Mouse (Mus musculus) gastrocnemius, adult 18-20 months (tissue): ENCODE measurements around the gene Trnau1ap. TPM values are rescaled to one million over a fixed set of nuclear protein-coding genes. Genes with fewer than 3 reads are reported as not detected.
"Not testable (repeated sequence)": the region's sequence is repeated elsewhere in the genome, so short reads cannot be mapped to it uniquely, and the experiment has no call there.

Source experiments
- DNase-seq: peaks from one replicate; pipeline ENCODE4 v3.0.0; 2021; ENCODE audit warnings: low spot score
- total RNA-seq, 2 experiments: library from RNA; stranded (reverse); gene quantifications; 2 replicates each; pipeline ENCODE4 v1.2.3; 2021

The Trnau1ap gene
- total RNA-seq, 2 experiments from 2014 or later = 9.9 to 11.4 TPM

DNA sequence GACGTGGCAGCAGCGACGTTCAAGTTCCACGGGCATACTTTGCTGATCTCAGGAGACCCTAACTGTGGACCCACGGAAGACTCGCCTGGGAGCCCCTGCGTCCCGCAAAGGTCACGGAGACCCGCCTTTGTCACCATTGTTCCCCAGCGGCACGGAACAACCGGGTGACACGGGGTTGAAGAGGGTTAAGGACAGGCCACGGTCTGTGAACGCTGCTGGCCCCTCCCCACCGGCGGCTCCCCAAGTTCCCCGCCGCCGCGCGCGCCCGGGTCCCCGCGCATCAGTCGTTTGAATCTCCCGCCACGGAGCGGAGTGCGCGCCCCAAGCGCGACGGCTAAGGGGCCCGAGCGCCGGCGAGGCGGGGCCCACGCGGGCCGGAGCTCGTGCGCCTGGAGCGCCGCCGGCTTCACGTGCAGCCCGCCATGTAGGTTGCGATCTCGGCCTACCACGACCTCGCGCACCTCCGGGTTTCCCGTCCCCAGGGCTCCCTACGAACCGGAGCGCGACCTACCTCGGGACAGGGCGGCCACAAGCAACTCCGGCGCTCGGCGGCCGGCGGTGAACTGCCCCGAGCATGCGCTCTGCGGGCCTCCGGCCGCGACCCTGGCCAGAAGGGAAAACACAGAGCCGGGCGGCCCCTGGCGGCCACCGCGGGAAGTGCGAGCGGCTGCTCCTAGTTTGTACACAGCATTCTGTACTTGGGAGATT is 16.0 kb upstream of the Trnau1ap start:
- DNase-seq = peak; percentile 95

DNA sequence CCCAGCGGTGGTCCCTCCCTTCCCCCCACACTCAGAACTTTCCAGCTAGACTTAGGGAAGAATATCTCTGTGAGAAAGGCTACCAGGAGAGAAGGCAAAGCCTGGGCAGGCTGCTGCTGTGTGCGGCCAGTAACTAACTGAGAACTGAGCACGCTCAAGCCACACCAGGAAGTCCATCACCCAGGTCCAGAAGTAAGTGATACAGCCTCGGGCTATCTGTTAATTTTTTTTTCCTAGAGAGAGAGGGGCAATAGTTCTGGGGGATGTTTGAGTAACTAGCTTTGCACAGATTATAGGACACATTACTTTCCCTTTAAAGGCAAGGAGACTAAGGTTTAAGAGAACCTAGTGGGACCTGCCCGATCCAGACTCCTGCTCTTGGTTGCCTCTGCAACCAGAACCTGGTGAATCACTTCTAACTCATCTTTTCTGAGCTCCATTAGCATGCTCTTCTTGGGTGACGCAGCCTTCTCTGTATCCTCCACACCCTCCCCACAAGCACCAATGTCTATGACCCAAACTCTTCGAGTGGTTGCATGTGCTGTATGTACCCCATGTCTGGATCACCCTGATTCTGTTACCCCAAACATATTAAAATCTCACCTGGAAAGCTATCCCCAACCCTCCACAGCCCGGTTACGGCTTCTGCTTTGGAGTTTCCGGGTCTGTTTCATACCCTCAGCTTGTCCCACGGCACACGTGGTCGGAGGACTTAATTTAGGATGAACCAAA is 15.2 kb upstream of the Trnau1ap start:
- DNase-seq = no peak

DNA sequence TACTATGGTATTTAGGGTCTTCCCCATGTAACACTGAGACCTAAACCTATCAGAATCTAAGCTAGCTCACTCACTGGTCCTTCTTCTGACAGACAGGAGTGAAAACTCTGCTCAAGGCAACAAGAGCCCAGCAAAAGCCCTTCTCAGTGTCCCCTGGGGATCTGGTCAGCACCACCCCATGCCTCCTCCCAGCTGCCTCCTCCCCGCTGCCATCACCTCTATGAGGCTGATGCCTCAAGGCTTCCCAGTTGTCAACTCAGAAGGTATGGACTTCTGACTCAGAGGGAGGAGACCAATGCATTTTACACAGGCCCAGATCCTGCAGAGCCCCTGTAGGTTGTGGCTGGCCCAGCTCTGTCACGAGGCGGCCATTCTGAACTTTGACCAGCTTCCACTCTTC is 12.1 kb upstream of the Trnau1ap start:
- no peak for DNase-seq

GRCm38 (mm10) chr4:132338943-132339342 is 9.6 kb upstream of the Trnau1ap start:
- DNase-seq = peak; percentile 34

DNA sequence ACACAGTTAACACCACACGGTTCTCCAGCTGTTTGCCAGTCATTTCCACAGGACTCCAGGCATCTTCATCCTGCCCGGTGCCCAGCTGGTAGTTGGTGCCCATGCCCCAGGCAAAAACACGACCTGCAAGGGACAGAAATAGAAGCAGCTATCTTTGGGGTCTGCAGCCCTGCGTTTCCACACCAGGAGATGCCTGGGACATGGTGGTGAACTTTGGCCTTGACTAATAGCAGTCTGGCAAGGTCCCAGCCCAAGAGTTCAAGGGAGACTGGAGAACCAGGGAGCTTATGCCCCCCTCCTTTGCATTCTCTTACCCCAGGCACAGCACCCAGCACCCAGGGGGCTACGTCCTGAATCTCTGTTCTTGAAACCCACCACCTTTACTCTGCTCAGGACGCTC is 3.5 kb upstream of the Trnau1ap start:
- DNase-seq = no peak

GRCm38 (mm10) chr4:132331960-132332359 is 2.6 kb upstream of the Trnau1ap start:
- DNase-seq = no peak

DNA sequence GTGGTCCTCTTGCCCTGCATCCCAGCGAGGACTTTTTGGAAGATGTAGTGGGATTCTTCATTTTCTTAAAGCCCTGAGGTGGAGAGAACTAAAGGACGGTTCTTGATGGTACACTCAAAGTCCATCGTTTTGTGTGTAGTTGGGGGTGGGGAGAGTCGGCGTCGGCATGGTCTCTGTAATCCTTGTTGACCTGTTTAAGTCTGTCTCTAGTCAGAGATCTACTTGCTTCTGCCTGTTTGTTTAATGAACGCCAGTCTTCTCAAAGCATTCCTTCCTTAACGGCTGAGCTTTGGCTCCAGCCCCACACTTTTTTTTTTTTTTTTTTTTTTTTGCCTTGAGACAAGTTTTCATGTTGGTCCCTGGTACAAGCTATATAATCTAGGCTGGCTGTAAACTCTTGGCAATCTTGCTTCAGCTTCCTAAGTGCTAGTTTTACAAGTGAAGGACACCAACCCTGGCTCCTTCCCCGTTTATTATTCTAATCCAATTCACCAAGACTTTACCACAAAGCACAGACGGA is 557 bp upstream of the Trnau1ap start:
- DNase-seq = no peak

- no peak for DNase-seq
Measured at GRCm38 (mm10) chr4:132328391-132328982, 851 bp downstream of the Trnau1ap start.

GRCm38 (mm10) chr4:132326481-132326880 is 2.9 kb downstream of the Trnau1ap start:
- DNase-seq = no peak

- DNase-seq = no peak
Measured at GRCm38 (mm10) chr4:132315711-132316110, 13.6 kb downstream of the Trnau1ap start.

GRCm38 (mm10) chr4:132312627-132313026 is 16.7 kb downstream of the Trnau1ap start:
- DNase-seq = no peak

GRCm38 (mm10) chr4:132311801-132312200 is 17.5 kb downstream of the Trnau1ap start:
- DNase-seq = no peak

GRCm38 (mm10) chr4:132311209-132311608 is 18.1 kb downstream of the Trnau1ap start:
- DNase-seq = no peak

- DNase-seq = peak; percentile 62
Measured at GRCm38 (mm10) chr4:132309849-132310472, 19.4 kb downstream of the Trnau1ap start.

DNA sequence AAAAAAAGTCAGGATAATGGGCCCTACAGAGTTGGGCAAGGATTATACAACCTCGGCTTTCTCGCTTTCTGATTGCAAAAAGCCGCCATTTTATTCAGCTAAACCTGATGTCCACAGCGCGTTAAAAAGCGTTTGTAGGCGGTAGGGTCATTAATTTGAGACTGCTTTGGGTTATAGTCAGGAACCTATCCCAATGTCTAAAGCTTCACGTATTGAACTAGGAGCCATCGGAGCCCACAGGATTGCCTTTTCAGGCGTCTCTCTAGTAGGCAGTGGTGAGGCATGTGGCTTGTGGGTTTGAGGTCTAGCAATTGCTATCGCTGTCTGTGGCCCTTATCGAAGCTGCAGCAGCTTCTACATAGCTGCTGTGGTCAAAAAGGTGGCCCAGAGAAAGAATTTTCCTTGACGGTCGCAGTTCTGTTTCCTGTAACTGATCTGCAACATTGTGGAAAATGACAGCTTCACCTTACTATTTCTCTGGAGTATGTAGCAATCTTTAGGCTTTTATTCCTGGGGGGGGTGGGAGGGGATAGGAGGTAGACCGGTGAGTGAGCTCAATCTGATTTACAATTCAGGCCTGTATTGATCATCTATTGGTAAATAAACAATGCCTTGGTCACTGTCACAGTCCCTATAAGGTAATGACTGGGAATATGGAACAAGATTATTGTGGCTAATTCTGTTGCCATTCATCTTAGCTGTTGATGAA is 20.0 kb downstream of the Trnau1ap start:
- DNase-seq = no peak

DNA sequence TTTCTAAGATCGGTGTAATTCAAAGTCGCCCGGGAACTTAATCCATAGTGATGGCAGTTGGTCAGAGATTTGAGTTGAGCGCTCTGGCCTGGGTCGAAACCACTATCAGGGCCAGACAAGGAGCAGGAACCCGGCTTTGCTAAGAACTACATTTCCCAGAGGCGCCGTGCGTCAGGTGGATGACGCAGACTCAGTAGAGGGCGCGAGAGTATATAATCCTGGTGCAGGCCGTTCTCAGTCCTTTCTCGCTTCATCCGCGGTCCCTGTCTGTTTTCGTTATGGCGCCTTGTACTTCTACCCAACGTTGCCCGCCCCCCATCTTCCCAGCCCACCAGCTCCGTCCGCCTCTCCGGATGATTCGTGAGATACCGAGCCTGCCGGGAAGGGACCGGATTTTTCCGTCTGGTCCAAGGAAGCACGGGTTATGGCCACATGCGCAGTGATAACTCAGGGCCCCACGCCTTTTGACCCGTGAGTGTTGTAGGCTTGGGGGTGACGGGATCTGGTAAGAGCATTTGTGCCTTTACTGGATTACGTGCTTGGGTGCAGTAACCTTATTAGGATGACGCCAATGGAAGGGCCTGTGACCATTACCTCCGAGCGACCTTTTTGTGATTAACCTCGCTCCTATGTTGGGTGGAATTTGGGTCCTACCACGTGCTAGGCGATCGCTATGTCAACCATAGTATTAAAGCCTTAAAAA is 20.8 kb downstream of the Trnau1ap start:
- DNase-seq = peak; percentile 93

DNA sequence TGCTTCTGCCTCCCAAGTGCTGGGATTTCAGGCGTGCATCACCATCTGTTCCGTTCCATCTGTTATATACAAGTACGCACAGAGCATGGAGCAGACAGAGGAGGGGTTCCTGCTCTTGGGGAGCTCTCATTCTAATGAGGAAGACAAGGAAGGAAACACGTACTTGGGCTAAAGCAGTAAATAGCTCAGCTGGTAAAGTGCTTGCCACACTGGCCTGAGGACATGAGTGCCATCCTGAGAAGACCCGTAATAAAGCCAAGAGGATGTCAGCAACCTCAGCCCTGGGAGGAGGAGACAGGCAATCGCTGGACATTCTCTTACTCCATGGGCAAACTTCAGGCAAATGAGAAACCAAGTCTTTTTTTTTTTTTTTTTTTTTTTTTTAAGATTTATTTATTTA is 23.3 kb downstream of the Trnau1ap start:
- no peak for DNase-seq

DNA sequence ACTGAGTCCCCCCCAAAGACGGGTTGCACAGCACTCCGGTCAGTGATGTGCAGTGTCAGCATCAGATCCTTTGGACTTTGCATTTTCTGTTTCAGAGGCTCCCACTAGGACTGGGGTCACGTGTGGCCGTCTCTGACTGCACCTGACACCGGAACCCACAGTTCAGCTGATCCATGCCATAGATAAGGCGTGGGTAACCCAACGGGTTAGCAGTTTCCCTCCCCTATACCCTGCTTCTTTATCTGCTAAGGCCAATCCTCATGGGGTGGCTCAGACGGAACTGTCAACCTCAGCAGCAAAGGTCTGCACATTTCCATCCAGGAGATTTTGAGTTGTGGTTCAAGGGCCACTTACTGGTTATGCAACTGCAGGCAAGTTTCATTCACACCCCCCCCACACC is 24.1 kb downstream of the Trnau1ap start:
- no peak for DNase-seq

DNA sequence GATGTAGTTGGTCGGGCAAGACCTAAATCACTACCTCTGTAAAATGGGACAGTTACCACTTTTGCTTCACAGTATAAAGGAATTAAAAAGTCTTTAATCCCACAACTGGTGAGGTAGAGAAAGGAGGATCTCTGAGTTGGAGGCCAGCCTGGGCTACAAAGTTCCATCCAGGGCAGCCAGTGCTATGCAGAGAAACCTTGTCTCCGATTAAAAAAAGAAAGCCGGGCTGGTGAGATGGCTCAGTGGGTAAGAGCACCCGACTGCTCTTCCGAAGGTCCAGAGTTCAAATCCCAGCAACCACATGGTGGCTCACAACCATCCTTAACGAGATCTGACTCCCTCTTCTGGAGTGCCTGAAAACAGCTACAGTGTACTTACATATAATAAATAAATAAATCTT is 25.9 kb downstream of the Trnau1ap start:
- DNase-seq = not testable (repeated sequence)

- DNase-seq = peak; percentile 33
Measured at GRCm38 (mm10) chr4:132302939-132303479, 26.3 kb downstream of the Trnau1ap start, which contains the start of gene Rab42. Gene Rab42, minus strand, starts transcription at chr4:132303385.
